Mouse (Mus musculus): ENCODE data around the gene Rflnb.

- no peak for TF ChIP-seq POLR2A (IDR thresholded peaks at IDR 0.05; ENCODE audit: insufficient read depth, low read length)
- TF ChIP-seq CTCF (IDR thresholded peaks at IDR 0.05; ENCODE audit: low read depth, low read length), result no peak
These were observed 949 bp downstream of the Rflnb start for GRCm38 (mm10) chr11:76026527-76027138.
